Mouse (Mus musculus): ENCODE measurements around the gene Tmem89. TPM values are rescaled to one million over a fixed set of nuclear protein-coding genes. Genes with fewer than 3 reads are reported as not detected.
A peak's percentile ranks its signal among the peaks of the same experiment; 100 is the strongest.

Tmem89 gene
- total RNA-seq (2022) = under 1 TPM in 1 of 4 experiments, not detected in 3; 0.78 TPM

DNA sequence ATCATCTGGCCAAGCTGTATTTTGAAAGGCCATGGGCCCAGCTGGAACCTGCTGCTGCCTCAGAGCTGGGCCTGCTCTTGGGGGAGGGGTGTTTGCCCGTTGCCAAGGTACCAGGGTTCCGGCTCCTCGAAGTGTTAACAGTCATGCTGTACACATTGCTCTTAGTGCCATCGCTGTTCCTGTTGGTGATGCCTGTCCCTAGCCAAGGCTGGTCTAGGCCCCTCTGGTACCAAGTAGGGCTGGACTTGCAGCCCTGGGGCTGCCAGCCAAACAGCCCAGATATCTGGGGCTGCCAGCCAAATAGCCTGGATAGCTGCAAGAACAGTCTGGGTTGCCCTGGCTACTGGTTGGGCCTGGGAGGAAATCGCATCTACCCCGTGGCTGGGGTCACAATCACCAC, at the start of gene Tmem89:
TSS of gene Tmem89 (plus strand) at position 129 of the 400 bp plus-strand sequence.
- DNase-seq (ENCODE audit: low spot score in 2 of 2) = peak; percentile 65 to 77

DNA sequence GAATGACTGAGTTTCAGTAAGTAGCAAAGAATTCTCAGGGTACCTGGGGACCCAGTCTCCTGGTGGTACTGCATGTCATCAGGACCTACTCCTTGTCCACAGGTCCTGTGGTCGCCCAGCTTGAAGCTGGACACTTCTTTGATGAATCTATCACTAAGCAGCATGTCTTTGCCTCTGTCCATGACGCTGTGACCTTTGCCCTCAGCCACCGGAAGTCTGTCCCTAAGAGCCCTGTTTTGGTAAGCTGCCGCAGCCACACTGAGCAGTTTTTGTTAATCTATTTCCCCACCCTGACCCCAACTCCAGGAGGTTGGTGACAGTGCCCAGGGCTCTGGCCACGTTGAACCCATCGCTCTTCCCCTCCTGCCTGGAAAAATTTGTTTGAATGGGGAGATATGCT, 2.1 kb upstream of the Tmem89 start:
- DNase-seq (ENCODE audit: low spot score in 2 of 2) = no peak

DNA sequence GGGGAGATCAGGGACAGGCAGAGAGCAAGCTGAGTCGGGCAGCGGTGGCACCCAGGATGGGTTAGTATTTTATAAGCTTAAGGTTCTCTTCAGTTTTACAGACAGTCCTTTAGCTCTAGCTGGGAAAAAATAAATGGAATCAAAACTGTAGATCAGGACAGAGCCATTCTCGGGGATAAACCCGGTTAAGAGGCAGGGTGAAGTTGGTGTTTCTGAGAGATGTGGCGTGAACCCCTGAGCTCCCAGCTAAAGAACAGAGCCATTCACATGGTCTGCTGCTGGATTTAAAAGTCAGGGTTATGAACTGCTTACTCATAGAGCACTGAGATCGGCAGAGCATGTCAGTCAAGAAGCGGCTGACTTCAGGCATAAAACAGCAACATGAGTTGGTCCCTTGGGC, 1.3 kb upstream of the Tmem89 start:
- no peak for DNase-seq (ENCODE audit: low spot score in 2 of 2)

DNA sequence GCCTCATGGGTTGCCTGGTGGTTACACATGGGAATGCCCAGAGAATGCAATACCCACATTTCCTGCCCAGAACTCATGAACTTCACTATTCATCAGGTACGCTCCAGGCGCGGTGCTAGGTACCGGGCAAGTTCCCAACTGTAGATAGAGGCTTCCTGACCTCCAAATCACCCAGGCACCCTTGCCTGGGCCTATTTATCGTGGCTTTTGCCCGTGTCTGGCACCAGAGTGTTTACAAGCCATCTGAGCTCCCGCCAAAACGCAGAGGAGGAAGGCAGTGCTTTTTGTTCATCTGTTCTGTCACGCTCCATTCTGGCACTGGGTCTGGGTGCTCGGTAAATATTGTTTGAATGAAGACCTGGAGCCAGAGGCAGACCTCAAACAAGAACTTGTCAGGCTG, 798 bp upstream of the Tmem89 start:
- DNase-seq (ENCODE audit: low spot score in 2 of 2) = no peak

DNA sequence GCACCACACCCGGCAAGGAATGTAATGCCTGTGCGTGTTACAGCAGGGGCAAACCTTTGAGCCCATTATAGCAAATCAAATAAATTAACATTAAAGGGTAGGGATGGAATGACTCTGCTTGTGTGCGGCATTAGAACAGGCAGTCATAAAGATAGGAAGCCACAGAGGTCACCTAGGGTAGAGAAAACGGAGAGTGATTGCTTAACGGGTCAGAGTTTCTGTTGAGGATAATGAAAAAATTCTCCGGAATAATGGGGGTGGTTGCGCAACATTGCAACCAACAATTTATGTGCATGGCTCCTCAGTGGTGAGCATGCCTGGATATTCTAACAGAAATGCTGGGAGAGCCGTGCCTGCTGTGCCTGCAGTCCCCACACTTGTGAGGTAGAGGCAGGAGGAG, 11.5 kb downstream of the Tmem89 start:
- no peak for DNase-seq (ENCODE audit: low spot score in 2 of 2)

DNA sequence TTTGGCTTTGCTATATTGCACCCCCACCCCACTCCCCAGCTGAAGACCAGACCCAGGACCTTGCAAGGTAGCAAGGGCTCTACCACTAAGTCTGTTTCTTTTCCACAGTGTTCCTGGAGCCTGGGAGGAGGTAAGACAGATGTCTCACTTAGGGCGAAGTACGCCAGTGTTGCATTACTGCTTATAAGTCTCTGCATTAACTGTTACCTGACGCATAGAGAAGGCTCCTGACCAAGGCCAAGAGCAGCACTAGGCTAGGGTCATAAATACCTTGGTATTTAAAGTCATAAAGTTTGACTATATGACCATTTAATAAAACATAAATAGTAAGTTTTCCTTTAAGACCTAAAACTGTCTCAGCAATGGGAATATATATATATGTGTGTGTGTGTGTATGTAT, 14.0 kb downstream of the Tmem89 start:
- DNase-seq (ENCODE audit: low spot score in 2 of 2) = no peak

DNA sequence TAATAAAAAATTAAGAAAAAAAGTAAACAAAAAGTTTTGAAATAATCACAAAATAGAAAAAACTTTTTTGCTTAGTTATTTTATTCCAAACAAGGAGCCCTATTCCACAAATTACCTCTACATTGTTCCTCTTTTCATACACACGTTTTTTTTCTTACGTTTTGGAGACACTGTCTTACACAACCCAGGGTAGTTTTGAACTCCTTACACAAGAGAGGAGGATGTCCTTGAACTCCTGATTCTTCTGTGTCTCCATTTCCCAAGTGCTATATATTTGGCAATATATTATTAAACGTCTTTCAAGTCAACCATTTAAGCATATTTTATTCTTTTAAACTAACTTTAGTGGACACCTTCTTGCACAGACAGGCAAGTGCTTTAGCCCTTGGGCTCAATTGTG, 21.6 kb downstream of the Tmem89 start:
- no peak for DNase-seq (ENCODE audit: low spot score in 2 of 2)

DNA sequence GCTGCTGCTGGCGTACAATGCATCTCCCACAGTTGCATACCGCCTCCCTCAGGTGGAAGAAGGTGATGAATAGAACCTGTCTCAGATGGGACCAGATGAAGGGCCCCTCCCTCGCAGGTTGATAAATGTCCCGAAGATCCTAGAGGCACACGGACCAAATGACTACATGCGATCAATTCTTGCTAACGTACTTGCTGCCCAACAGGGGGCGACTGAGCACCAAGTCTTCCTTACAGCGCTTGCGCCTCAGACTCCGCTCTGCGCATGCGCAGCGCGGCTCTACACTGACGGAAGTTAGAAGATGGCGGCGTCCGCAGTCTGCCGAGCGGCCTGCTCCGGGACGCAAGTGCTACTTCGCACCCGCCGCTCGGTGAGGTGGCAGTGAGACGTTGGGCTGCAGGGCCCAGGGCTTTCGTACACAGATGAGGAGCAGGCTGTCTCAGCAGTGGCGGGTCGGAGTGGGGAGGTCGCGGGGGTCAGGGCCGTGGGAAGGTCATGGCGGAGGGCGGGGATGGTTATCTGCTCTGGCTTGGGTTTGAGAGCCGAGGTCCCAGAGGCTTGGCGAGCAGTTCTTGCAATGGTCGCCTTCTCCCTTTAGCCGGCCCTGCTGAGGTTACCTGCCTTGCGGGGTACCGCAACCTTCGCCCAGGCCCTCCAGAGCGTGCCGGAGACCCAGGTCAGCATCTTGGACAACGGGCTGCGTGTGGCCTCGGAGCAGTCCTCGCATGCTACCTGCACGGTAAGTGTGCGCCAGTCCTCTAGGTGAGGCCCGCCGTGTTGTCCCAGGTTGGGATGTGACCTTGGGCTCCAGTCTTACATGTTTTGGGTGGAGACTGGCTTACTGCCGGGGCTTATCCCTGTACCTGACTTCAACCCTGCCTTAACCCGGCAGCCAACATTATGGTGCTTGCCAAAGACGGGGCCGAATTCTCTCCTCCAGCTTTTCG, 22.3 kb downstream of the Tmem89 start, which contains the start of gene Uqcrc1:
TSS of gene Uqcrc1 (plus strand) at position 216 of the 947 bp plus-strand sequence.
- peak; percentile 92 to 96 for DNase-seq (ENCODE audit: low spot score in 2 of 2)

DNA sequence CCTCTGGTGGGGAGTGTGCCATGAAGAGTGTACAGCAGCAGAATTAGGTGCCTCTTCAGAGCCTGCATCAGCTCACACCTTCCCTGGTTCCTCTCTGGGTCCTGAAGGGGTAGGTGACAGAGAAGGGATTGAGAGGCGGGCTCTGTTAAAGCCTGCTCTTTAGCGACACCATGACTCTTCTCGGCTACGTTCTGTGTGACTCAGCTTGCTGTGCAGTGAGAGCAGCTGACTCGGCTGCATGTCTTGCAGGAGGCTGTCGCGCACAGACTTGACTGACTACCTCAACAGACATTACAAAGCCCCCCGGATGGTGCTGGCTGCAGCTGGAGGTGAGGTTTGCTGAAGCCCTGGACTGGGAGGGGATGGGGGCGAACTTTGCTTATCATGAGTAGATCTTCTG, 30.7 kb downstream of the Tmem89 start:
- DNase-seq (ENCODE audit: low spot score in 2 of 2) = no peak

DNA sequence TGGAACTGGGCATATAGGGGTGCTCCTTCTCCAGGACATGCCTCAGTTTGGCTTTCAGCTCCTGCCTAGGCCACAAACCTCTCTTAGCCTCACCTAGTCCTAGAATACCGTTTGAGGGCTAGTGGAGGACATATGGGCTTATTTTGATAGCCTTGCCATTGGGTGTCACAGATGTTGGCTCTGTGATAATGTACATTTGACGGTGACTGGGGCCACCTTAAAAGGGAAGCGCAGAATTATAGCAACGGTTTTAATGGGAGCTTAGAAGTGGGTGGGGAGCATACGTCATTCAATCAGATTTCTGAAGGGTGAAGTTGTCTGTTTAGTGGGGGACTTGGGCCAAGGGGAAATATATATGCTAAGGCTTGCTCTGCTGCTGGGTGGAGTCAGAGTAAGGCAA, 31.2 kb downstream of the Tmem89 start:
- DNase-seq (ENCODE audit: low spot score in 2 of 2) = no peak

DNA sequence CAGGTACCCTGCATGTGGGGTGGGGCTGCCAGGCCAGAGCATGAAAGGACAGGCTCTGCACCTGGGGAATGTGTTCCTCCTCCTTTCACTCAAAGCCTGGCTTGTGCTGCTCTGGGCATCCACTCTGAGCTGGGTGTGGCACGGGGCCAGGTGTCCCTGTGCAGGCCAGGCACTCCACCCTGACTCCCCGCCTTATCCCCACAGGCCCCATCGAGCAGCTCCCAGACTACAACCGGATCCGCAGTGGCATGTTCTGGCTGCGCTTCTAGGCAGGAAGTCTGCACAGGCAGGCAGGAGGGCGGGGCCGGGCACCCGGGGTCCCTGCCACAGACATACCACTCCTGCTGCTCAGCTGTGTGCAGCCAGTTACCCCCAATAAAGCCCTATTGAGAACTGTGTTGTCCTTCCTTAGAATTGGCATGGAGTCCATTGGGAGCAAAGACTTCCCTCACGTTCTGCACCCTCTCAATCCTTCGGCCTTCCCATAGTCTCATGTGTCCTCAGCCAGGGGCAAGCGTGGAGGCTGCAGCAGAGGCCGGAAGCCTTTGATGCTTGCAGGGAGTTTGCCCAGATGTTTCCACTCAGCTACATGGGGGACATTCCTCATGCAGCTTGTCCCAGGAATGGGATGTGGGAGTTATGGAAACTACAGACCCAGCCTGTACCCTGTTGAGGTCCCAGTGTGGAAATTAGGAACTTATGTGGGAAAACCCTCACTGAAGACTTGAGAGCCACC, 35.0 kb downstream of the Tmem89 start:
- DNase-seq (ENCODE audit: low spot score in 2 of 2) = no peak

DNA sequence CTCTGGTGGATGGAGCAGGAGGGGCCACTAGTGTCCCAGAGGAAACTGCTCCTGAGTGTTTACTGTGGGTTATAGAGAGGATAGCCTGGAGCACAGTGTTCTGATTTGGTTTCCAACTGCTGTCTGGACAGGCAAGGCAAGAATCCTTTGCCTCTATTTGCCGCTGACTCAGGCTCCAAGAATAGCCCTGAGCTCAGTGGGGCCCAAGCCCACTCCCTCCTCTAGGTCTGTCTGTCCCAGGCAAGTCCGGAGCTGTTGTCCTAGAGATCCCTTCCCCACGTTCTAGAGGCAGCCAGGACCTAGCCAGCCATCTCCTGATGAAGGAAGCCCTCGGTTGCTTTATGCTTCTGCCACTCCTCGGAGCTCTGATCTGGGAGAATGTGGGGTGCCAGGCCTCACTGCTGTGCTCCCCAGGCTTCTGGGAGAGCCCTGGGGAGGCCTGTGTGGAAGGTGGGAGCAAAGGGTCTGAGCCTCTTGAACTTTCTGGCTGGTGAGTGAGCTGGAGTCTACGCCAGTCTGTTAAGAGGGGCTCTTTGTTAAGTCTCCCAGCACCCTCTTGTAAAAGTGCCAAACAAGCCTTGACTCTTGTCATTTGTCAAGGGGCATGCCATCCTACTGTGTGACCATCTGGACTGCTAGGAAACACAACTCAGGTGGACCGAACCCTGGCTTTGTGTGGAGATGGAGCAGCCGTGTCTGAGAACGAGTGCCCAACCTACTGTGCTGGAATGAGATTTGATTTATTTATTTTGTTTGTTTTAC, 35.7 kb downstream of the Tmem89 start:
- no peak for DNase-seq (ENCODE audit: low spot score in 2 of 2)

DNA sequence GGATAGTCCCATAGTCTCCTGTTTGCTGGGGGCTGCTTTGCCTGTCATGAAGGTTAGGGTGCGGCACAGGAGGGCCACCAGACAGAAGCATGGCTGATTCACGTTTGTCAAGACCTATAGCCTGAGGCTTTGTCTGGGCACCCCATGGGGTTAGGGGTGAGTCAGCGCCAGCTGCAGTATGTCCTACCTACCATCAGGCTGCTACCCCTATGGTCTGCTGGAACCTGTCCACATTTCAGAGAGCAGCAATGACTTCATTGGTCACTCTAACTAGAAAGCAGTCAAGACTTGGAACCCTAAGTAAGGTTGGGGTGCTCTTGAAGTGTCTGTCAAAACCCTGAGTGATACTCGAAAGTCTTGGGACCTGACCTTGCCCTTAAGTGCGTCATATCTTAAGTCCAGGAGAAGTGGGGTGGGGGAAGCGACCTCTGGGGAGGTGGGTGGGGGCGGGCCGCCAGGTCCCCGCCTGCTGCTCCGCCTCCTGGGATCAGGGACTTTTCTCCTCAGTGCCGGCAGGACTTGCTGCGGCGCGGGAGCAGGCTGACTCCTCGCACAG, 38.7 kb downstream of the Tmem89 start, which contains the start of gene Col7a1:
TSS of gene Col7a1 (plus strand) at position 506 of the 556 bp plus-strand sequence.
- no peak for DNase-seq (ENCODE audit: low spot score in 2 of 2)

DNA sequence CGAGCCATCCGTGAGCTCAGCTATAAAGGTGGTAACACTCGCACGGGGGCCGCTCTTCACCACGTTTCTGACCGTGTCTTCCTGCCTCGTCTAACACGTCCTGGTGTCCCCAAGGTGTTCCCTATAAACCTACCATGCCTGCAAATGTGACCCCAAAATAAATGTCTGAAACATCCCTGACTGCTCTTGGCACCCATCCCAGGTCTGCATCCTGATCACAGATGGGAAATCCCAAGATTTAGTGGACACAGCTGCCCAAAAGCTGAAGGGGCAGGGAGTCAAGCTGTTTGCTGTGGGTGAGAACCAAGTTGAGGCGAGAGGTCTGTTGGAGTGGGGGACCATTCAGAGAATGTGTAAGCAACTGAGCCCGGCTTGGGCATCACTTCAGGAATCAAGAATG, 40.8 kb downstream of the Tmem89 start:
- DNase-seq (ENCODE audit: low spot score in 2 of 2) = no peak

DNA sequence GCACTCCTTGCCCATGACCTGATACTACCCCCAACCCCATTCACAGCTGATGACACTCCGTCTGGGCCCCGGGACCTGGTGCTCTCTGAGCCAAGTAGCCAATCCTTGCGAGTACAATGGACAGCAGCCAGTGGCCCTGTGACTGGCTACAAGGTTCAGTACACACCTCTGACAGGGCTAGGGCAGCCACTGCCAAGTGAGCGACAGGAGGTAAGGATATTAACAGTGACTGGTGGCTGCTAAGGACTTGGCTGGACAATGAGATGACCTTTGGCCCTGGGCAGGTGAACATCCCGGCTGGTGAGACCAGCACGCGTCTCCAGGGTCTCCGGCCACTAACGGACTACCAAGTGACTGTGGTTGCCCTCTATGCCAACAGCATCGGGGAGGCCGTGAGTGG, 41.4 kb downstream of the Tmem89 start:
- no peak for DNase-seq (ENCODE audit: low spot score in 2 of 2)

DNA sequence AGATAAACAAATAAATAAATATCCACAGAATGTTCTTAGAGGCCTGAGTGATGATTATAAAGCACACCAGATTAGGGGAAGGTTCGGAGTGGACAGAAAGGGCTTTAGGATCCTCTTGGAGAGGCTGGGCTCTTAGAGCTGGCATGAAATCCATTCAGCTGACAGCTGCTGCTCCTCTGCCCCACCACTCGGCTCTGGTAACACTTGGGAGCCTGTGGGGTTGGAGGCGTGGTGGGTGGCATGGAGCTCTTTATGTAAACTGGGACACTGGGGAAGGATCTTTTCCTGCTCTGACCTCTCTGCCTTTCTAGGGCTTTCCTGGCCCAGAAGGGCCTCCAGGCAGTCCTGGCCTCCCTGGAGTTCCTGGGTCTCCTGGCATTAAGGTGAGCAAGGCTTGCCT, 49.2 kb downstream of the Tmem89 start:
- DNase-seq (ENCODE audit: low spot score in 2 of 2) = no peak

DNA sequence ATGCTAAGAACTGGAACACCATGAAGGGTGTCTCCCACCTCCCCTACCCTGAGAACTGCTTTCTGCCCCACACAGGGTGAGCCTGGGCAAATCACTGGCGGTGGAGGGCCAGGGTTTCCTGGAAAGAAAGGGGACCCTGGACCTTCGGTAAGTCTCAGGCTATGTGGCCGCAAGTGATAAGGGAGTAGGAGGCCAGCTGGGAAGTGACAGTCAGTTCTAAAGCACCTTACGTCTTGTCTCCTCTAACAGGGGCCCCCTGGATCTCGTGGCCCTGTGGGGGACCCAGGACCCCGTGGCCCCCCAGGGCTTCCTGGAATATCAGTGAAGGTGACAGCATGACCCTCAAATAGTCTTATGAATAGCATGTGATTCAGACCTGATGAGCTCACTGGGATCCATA, 49.9 kb downstream of the Tmem89 start:
- no peak for DNase-seq (ENCODE audit: low spot score in 2 of 2)
